Mouse (Mus musculus) fat pad, adult 2 months (tissue): ENCODE measurements around the gene Styxl1.

Experiments
- DNase-seq: peaks from one replicate; pipeline ENCODE4 v3.0.0-alpha.2; 2011; ENCODE audit warnings: low read depth, low spot score; ENCODE audit errors: extremely low read depth

Styxl1 gene

DNA sequence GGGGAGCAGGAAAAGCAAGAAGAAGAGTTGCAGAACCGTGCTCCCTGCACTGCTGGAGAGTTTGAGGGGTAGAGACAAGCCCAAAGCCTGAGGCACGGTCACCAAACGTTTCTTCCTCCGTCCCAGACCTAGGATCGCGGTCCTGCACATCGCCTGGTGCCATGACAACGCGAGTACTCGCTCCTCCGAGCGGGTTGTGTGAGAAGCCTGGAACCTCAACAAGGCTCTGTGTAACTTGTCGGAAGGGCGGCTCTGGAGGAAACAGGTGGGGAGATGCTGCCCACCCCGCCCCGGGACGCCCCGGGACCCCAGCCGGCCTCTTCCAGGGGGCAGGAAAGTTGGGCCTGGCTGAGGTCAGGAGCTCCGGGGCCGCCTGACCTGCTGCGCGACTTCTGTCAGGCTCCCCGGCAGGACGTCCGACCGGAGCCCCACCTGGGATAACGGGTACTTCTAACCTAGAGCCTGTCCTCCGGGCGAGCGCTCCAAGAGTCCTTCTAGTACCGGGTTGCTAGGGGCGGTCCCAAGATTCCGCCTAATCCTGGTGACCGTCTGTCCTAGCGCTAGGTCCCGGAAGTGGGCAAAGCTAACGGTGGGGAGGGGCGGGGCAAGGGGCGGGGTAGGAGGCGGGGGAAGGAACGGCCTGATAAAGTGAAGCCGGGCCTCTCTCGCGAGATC is at the start of gene Styxl1:
Gene Styxl1 (minus strand): TSS at position 590 of the 675 bp plus-strand sequence.
- DNase-seq: no peak

GRCm38 (mm10) chr5:135826225-135826624 is 48.0 kb upstream of the Styxl1 start:
- no peak for DNase-seq

GRCm38 (mm10) chr5:135824517-135824916 is 46.3 kb upstream of the Styxl1 start:
- DNase-seq: no peak

- no peak for DNase-seq
These were observed 44.2 kb upstream of the Styxl1 start for GRCm38 (mm10) chr5:135822316-135822944.

DNA sequence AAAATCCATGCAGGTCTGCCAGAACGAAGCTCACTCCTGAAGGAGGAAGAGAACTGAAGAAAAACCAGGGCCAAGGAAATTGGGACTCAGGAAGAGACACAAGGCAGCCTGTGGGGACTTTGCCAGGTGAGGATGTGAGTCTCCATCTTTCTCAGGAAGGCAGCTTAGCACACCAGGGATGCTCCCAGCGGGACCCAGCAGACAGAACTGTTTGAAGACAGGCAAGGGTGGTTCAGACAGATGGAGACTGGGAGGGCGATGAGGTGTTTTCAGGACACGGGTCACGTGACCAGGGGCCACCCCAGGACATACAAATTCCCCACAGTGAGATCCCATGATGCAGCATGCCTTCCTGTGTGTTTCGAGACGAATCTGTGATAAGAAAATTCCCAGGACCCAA is 40.3 kb upstream of the Styxl1 start:
- DNase-seq: no peak

- no peak for DNase-seq
These were observed 34.8 kb upstream of the Styxl1 start for GRCm38 (mm10) chr5:135812991-135813390.

DNA sequence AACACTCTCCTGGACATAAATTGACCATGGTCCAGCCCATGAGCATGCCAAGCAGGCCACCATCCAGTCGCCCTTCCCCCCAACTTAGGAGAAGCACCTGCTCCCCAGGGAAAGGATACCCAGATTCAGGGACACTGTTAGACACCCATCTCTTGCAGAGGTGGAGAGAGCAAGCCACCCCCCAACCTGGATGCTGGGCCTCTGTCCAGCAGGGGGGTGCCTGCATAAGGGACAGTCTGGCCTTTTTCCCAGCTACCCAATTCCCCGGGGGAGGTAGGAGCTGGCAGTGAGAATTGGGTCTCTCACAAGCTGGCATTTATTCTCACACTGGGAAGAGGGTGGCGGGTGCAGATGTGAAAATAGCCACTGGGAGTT is 29.1 kb upstream of the Styxl1 start:
- no peak for DNase-seq

- DNase-seq: peak; percentile 19
These were observed 28.5 kb upstream of the Styxl1 start, which contains the start of gene Srrm3 for GRCm38 (mm10) chr5:135806555-135807262. TSS of gene Srrm3 (plus strand) at chr5:135806890.

GRCm38 (mm10) chr5:135804735-135805134 is 26.6 kb upstream of the Styxl1 start:
- no peak for DNase-seq

- no peak for DNase-seq
These were observed 25.5 kb upstream of the Styxl1 start for GRCm38 (mm10) chr5:135803676-135804075.

DNA sequence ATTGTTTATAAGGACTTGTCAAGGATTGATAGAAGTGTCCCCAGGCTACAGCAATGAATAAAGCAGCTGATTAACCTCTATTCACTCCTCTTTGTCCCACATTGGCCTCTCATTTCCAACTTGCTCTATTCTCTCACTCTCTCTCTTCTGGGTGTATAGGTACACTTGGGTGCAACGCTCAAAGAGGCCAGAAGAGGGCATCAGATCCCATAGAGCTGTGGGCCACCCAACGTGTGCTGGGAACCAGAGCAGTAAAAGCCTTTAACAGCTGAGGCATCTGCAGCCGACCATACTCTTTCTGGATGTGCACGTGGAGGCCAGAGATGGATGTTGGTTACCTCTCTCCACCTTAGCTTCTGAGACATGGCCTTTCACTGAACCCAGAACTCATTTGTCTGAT is 24.9 kb upstream of the Styxl1 start:
- no peak for DNase-seq

- no peak for DNase-seq
These were observed 24.5 kb upstream of the Styxl1 start for GRCm38 (mm10) chr5:135802641-135803040.

DNA sequence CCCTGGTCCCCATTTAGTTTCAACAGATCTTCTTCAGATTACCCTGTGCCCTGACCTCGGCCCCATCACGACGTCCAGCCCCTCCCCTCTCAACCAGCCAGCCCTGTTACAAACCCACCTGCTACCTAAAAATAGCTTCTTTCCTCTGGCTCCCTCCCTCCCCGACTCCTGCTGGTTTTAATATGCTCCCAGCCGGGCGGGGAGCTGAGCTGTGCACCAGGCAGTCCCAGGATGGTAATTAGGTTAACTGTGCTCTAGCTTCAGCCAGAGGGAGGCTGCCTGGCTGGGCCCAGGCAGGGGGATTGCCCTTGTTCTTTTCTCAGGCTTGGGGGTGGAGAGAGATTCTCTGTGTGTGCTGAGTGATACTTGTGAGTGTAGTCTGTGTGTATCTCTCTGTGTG is 22.7 kb upstream of the Styxl1 start:
- DNase-seq: no peak

DNA sequence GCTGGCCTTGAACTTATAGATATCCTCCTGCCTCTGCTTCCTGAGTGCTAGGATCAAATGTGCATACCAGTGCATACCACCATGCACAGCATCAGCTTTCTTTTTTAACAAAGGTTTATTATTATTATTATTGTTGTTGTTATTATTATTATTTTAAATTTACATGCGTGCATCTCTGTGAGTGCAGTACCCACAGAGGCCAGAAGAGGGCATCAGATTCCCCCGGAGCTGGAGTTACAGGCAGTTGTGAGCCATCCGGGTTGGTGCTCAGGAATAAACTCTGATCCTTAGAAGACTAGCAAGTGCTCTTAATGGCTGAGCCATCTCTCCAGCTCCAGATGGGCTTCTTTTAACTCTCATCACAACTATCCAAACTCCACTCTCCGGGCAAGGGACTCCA is 21.6 kb upstream of the Styxl1 start:
- DNase-seq: no peak

- no peak for DNase-seq
These were observed 16.6 kb upstream of the Styxl1 start for GRCm38 (mm10) chr5:135794859-135795181.

DNA sequence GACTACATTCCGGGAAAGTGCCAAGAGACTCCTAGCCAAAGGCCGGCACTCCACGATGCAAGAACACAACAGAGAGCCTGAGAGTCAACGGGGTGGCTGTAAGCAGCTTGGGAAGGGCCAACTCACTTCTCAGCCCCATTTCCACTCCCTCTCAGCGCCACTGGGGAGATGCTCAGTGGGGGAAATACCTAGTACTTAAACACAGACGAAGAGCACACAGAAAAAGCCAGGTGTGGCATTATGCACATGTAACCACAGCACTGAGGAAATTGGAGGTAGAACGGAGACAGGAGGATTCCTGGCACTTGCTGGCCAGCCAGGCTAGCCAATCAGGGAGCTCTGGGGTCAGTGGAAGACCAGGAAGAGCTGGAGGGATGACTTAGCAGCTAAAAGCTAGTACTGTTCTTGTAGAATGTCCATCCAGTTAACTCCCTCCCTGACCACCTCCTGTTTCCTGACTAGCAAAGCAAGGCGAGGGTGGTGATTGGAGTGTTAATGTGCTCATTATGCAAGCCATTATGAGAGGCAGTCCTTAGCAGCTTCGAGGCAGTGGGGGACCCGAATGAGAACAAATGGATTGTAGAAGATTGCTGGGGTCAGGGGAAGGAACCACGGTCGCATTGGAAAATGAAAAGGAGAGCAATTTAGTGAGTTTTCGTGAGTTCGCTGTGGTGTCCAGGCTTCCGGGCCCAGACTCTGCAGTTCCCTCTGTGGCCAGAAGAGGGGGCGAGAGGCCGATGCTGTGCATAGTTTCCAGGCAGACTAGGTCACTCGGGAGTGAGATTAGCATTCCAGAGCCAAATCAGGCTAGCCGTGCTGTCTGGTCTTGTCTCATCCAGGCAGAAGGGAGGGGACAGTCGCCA is 16.0 kb upstream of the Styxl1 start:
- DNase-seq: peak; percentile 25

DNA sequence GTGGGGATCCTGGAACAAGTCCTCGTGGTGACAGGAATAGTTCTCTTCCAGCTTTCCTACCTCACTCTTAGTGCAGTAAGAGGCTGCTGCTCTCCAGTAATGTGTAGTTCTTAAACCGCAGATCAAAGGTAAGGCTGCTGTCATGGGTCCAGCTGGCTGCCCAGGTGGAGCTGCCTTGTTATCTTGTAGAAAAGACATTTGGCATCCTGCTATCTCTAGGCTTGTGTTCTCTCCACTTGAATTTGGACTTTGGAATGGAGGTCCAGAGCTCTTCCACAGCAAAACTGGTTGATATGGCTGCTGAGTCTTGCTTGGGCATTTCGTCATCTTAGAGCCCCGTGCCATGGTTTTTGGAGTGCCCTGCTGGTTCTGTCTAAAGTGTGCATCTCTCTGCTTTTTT is 4.7 kb upstream of the Styxl1 start:
- no peak for DNase-seq

- no peak for DNase-seq
These were observed 2.1 kb upstream of the Styxl1 start for GRCm38 (mm10) chr5:135780331-135780730.

GRCm38 (mm10) chr5:135778471-135779445 is 573 bp upstream of the Styxl1 start, which contains the start of gene Mdh2:
TSS of gene Mdh2 (plus strand) at chr5:135778480.
- peak; percentile 93 for DNase-seq

DNA sequence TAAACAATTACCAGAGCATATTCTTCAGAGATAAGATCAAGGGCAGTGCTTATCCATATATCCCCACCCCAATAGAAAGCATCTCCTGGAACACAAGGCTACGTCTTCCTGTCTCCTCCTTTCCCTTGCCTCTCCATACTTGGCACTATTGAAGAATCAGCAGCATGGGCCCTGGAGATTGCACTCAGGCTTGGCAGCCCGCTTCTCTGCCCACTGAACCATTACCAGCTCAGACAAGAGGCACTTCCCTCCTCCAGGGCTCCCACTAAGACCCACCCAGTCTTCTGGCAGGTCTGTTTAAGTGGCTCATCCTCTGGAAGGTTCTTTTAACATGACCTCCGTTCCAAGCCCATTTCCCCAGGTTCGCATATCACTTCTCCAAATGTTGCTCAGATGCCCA is 1.6 kb downstream of the Styxl1 start:
- no peak for DNase-seq
